Mouse (Mus musculus) stomach, postnatal 0 days (tissue): ENCODE data around the gene Stx7.

Source experiments
- CTCF ChIP-seq: IDR thresholded peaks from 2 replicates; pipeline ENCODE4 v1.5.1; 2016; ENCODE audit warnings: antibody characterized with exemption, low read depth, mild to moderate bottlenecking, moderate library complexity
- EP300 ChIP-seq: optimal IDR thresholded peaks from 2 replicates; pipeline ENCODE3; 2016; ENCODE audit warnings: antibody characterized with exemption

- TF ChIP-seq CTCF = no peak
- TF ChIP-seq EP300 = no peak
Measured at GRCm38 (mm10) chr10:24108236-24108635, 40.9 kb upstream of the Stx7 start.
